Mouse (Mus musculus) adrenal gland, postnatal 4 days (tissue): ENCODE measurements around the gene Zfand6. TPM values are rescaled to one million over a fixed set of nuclear protein-coding genes. Genes with fewer than 3 reads are reported as not detected.

Experiments
- DNase-seq, 2 experiments: peaks; one replicate each; pipeline ENCODE4 v3.0.0; 2021 to 2022; ENCODE audit warnings: low spot score in 2 of 2, mixed read lengths in 2 of 2
- total RNA-seq, 2 experiments: library from RNA; stranded (reverse); gene quantifications; 2 replicates each; pipeline ENCODE4 v1.2.3; 2021

The Zfand6 gene
- total RNA-seq, 2 experiments from 2014 or later = 101 to 113 TPM

- DNase-seq = no peak
Measured at GRCm38 (mm10) chr7:84651987-84652321, 37.8 kb downstream of the Zfand6 start.

DNA sequence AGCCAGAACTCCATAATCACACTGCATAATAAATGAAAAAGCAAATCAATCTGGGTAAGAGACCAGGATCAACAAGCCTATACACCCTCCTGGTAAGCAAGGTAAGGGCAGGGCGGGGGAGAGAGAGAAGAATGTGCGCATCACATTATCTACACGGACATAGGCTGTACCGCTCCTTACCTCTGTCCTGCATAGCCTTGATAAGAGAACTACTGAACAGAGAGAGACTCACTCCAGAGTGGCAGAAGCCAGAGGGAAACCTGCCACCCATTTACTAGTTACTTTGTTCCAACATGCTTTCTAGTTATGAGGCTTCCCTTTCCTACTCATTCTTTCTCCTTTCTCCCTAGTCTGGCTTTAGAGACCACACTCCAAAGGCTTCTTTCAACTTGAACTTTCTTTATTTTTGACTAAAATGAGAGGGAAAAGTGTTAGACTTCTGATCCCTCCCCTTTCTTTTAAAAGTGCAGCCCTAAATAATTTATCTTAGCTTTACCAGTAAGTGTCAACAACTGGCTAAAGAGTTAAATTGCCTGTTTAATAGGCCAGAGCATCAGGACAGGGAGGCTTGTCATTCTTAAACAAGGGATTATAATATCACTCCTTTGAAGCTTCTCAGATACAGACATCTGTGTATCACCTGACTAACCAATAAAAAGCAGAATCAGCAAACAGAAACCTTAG lies 38.3 kb downstream of the Zfand6 start:
- DNase-seq = no peak

DNA sequence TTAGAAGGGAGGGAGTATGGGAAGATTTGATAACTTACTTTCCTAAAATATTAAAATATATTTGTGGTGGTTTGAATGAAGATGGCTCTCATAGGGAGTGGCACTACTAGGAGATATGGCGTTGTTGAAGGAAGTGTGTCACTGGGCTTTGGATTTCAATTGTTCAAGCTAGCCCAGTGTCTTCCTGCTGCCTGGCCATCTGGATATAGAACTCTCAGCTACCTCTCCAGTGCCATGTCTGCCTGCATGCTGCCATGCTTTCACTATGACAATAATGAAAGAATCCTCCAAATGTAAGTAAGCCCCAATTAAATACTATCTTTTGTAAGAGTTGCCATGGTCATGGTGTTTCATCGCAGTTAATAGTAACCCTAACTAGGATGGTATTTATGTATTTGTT lies 40.7 kb downstream of the Zfand6 start:
- DNase-seq = no peak

DNA sequence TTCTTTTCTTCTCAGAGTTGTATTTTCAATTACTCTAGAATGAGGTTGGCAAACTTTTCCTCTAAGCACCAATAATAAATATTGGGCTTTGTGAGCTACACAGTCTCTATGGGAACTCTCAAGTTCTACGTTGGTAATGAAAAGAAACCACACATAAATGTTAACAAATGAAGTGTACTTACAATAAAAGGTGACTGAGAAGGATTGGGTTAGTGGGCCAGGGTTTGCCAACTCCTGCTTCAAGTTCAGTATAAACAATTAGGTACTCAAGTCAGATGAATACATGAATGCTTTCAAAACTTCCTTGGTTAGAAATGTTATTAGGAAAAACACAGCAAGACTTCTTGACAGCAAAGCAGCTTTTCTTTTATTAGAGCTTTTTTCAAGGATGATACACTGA lies 43.5 kb downstream of the Zfand6 start:
- DNase-seq = no peak

DNA sequence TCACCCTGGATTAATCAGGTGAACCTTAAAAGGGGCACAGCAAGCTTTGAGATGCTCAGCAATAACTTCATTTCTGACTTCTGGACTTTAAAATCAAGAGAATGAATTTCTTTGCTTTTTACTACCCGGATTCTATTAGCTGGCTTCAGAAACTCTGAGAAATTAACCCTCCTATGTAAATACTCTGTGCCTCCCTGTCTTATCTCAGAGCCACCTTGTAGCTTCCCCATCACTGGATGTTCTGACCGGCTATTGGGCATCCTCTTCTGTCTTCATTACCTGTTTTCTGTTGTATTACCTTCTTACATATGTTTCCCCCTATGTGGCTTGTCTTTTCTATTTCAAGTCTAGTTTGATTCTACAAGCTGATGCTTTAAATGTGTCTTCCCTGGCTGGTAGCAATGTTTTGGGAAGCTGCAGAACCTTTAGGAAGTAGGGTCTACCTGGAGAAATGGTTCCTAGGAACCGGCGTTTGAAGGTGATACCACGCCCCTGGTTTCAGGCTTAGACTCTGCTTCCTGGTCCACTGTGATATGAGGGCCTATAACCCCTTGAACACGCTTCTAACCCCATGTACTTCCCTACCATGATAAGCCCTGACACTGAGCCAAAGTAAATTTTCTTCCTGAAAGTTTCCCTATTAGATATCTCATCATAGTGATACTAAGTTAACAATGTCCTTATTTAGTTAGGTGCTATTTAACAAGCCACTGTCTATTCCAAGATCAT lies 46.3 kb downstream of the Zfand6 start:
- no peak for DNase-seq

GRCm38 (mm10) chr7:84642159-84642928 lies 47.4 kb downstream of the Zfand6 start:
- DNase-seq = no peak

DNA sequence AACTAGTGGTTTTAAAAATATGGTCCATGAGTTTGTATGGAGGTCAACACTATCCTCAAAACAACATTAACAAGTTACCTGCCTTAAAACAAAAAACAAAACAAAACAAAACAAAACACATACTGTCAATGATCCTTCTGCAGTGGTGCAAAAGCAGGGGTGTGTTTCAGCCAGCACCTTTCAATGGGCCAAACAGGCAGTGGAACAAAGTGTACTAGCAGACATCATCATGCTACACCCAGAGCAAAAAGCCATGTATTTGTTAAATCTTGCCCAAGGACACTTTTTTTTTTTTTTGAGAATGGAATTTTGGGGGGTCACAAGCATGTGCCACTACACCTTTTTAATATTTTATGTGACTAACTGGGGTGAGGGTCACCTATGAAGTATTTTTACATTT lies 52.8 kb downstream of the Zfand6 start:
- no peak for DNase-seq

GRCm38 (mm10) chr7:84631878-84632277 lies 57.9 kb downstream of the Zfand6 start:
- no peak for DNase-seq

- no peak for DNase-seq
Measured at GRCm38 (mm10) chr7:84623718-84624117, 66.0 kb downstream of the Zfand6 start.

- no peak for DNase-seq
Measured at GRCm38 (mm10) chr7:84620956-84621355, 68.8 kb downstream of the Zfand6 start.

DNA sequence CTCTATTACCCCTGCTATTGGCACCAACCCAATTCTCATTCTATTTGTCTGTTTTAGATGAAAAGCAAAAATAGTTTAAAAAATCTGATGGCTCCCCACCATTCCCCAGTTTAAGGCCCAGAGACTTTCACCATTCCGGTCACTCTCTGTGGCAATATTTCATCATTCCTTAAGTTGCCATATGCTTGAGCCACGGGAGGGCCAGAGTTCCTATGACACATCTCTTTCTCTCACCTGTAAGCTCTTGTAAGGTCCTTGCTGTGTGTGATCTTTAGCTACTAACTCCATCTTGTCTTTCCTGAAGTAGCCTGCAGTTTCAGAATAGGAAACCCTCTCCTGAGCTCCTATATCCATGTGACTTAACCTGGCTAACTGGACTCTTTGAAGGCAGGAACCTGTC lies 70.8 kb downstream of the Zfand6 start:
- DNase-seq = no peak

DNA sequence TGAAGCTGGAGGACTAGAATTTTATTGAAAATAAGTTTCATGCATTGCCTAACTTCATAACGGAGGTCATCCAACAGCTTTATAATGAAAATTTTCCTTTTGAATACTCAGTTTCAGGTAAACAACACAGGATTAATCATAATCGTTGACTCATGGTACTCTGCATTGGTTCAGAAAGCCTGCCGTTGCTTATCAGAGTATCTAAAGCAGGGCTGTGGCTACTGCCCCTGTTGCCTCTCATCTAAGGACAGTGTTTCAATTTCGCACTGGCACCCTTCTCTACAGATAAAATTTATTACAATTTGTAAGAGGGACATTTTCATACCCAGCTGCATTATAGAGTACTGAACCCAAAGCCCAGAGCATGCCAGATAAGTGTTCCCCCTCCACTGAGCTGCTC lies 77.3 kb downstream of the Zfand6 start:
- DNase-seq = no peak

DNA sequence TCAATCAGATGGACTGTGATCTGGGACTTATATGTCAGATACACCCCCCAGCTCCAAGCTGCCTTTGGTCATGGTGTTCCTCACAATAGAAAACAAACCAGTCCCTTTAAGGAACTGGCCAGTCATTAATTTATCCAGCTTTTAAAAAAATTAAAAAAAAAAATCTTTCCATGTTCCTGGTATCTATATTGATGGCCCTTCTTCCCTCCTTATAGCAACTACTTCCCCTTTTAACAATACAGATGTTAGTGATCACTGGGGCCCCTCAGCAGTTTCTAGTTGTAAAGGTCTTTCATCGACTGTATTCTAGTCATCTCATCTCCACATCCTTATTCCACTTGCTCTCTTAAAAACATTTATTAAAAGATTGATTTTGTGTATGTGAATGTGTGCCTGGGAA lies 78.2 kb downstream of the Zfand6 start:
- DNase-seq = no peak

DNA sequence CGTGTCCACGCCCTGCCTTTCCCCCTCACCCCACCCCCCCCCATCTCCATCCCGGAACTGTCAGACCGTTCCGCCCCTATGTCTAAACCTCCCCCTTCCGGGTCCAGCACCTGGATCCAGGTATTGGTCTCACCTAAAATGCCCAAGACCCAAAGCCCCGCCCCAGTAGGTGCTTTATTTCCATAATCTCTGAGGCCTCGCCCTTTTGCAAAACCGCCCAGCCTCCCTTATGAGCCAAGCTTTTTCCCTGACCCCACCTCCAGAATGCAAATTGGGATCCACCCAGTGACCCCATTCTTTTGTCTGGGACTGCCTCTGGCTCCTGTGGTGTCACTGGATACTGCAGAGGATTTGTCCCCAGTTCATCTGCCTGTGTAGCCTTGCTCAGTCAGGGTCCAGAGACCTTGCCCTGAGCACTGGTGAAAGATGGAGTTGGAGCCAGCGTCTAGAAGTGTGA lies 83.4 kb downstream of the Zfand6 start, which contains the start of gene Fah:
Fah (minus strand) TSS at position 430 of the 457 bp plus-strand sequence.
- peak in 1 of 2 experiments; percentile 39 for DNase-seq

DNA sequence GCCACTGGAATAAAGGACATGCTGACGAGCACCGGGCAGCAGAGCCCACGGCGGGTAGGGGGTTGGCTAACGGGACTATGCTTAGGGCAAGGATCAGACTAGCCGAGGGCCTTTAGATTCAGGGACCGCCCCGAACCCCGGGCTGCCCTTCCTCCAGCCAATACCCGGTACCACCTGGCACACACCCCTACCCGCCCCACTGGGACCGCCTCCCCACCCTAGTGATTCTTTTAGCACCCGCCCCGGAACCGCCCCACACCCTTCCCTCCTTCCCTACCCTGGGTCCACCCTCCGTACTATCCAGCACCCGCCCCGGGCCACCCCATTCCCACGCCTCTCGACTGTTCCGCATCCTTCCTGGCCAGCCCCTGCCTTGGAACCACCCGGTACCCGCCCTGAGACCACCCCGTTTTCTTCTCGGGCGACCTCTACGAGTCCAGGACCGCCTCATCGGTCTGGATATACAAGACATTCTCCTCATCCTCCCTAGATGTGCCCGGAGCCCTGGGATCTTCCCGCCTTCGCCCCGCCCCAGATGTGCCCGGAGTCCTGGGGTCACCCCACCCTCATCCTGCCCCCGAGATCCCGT lies 84.0 kb downstream of the Zfand6 start:
- peak; percentile 62 to 78 for DNase-seq

DNA sequence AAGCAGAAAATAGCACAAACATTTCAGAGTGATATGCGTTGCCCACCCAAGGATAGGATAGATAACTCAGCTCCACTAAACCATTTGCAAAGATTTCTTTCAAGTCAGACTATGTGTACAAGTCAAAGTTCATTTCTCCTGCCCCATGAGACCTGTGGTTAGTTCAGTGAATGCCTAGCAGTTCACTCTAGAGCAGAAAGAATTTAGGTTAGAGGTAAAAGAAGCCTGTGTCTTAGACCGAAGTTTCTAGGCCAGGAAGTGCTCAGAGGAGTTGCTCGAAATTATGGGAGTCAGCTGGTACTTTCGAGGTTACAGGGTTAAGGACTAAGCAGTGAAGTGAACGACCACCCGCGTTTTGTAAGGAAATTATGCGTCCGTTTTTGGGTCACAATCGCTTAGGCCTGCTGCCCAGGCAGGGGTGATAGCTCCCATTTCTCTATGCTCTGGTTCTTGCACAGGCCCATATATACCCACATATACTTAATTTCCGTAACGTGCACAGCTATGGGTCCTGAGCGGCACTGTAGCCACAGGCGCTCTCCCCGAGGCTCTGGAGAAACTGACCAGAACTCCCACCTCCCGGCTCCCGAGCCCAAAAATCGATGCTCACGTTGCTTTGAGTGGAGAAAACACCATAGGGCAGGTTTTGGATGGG lies 84.6 kb downstream of the Zfand6 start:
- DNase-seq = no peak

DNA sequence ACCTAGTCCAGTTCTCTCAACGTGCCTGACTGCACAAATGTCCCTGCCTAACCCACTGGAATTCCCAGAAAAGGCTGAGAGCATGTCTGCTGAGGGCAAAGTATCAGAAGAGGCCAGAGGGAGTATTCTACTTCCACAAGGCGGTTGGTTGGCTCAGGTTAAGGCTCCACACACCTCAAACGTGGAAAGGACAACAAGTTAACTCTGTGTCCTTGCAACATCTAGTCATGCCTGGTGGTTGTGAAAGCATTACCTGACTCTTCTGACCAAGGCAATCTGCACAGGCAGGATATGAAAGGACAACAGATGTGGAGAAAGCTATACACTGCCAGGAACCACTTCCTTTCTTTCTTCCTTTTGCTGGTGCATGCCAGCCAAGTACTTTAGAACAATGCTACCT lies 85.3 kb downstream of the Zfand6 start:
- DNase-seq = no peak

- DNase-seq = no peak
Measured at GRCm38 (mm10) chr7:84601331-84601730, 88.4 kb downstream of the Zfand6 start.

DNA sequence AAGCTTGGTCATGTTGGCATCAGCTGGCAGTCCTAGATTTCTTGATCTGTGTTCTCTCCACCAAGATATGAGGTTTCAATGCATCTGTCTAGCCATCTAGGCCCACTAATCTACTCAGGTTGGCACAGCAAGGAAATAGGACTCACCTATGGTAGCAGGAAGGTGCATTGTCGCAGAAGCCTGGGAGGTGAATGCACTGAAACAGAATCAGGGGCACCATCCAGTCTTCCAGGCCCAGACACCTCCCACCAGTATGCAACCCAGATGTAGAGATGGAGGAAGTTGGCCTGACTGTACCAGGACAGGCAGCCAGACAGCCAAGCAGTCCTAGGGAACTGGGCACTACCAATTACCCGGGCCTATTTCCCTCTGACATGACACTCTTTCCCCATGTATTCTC lies 89.1 kb downstream of the Zfand6 start:
- no peak for DNase-seq

GRCm38 (mm10) chr7:84596633-84597032 lies 93.1 kb downstream of the Zfand6 start:
- no peak for DNase-seq

- no peak for DNase-seq
Measured at GRCm38 (mm10) chr7:84596002-84596401, 93.8 kb downstream of the Zfand6 start.
